Mouse (Mus musculus) hindbrain, embryonic 16.5 days (tissue): ENCODE data around the gene Adprh. TPM values are rescaled to one million over a fixed set of nuclear protein-coding genes. Genes with fewer than 3 reads are reported as not detected.
"Not testable (repeated sequence)": the region's sequence is repeated elsewhere in the genome, so short reads cannot be mapped to it uniquely, and the experiment has no call there.

Experiments used
- ATAC-seq: fragments of 200-750 bp; cut with Nextera tagmentation; 2 replicates; pipeline ENCODE4 v1.8.0; 2017; ENCODE audit warnings: moderate TSS enrichment, moderate library complexity
- H3K27ac ChIP-seq: fragments of 300-500 bp; sonication (generic); 2 replicates; pipeline ENCODE4 v1.5.1; 2014; ENCODE audit warnings: low read depth, mild to moderate bottlenecking, control low read depth, low read length, moderate library complexity
- H3K27me3 ChIP-seq: fragments of 300-500 bp; sonication (generic); replicated peaks from 2 replicates; pipeline ENCODE4 v1.6.1; 2014; ENCODE audit warnings: low read length; ENCODE audit not compliant: control insufficient read depth, insufficient read depth
- H3K36me3 ChIP-seq: fragments of 300-500 bp; sonication (generic); 2 replicates; pipeline ENCODE4 v1.6.1; 2014; ENCODE audit warnings: mild to moderate bottlenecking, low read length, moderate library complexity, mixed read lengths; ENCODE audit not compliant: control insufficient read depth, insufficient read depth
- H3K4me1 ChIP-seq: fragments of 300-500 bp; sonication (generic); 2 replicates; pipeline ENCODE4 v1.6.1; 2014; ENCODE audit warnings: low read depth, low read length; ENCODE audit not compliant: control insufficient read depth, insufficient read depth
- H3K4me2 ChIP-seq: fragments of 300-500 bp; sonication (generic); 2 replicates; pipeline ENCODE4 v1.6.1; 2014; ENCODE audit warnings: mild to moderate bottlenecking, low read length, control low read depth, moderate library complexity
- H3K4me3 ChIP-seq: fragments of 300-500 bp; sonication (generic); 2 replicates; pipeline ENCODE4 v1.5.1; 2014; ENCODE audit warnings: mild to moderate bottlenecking, low read length, control low read depth, moderate library complexity
- H3K9ac ChIP-seq: fragments of 300-500 bp; sonication (generic); 2 replicates; pipeline ENCODE4 v1.6.1; 2014; ENCODE audit warnings: low read depth, mild to moderate bottlenecking, control low read depth, low read length, moderate library complexity
- H3K9me3 ChIP-seq: fragments of 300-500 bp; sonication (generic); 2 replicates; pipeline ENCODE4 v1.6.1; 2014; ENCODE audit warnings: mild to moderate bottlenecking, low read length, moderate library complexity; ENCODE audit not compliant: control insufficient read depth
- WGBS: fragments of 180-500 bp; shearing (Covaris S2); extraction: QIAGEN DNeasy Blood & Tissue Kit; methylation state at CpG from one replicate; pipeline ENCODE4 v1.1.7; 2014; 5-methylcytosine and 5-hydroxymethylcytosine counted together
- polyA plus RNA-seq: library from polyadenylated mRNA; unstranded; fragments of >200 nt; fragmentation: Nextera tagmentation; extraction: Ambion mirVana; gene quantifications from 2 replicates; pipeline ENCODE4 v1.2.1, GENCODE M21; 2015

Adprh gene
- polyA plus RNA-seq, 1 experiment from 2014 or later = 159 TPM

- 88% methylated on average over 21 of the region's 21 CpGs for WGBS
Observed at GRCm38 (mm10) chr16:38447366-38447765, 5.1 kb downstream of the Adprh start.

GRCm38 (mm10) chr16:38446141-38446540 is 6.4 kb downstream of the Adprh start:
- not testable (repeated sequence) for H3K4me1 ChIP-seq, H3K4me3 ChIP-seq, H3K27ac ChIP-seq, H3K27me3 ChIP-seq, H3K9me3 ChIP-seq, ATAC-seq, H3K9ac ChIP-seq, H3K4me2 ChIP-seq
- 100% methylated on average over 2 of the region's 2 CpGs for WGBS
- H3K36me3 ChIP-seq = peaks cover 38% of the 10 kb centered on the region

More at GRCm38 (mm10) chr16:38447366-38447765, 5.1 kb downstream of the Adprh start:
- Histone ChIP-seq H3K4me2 (no peak overlapping the region), H3K9me3 (no peaks in the 10 kb centered on the region), H3K4me1 (peaks cover 9% of the 10 kb centered on the region), H3K27me3 (no peaks in the 10 kb centered on the region), H3K27ac (no peak overlapping the region), H3K9ac (no peak overlapping the region), H3K4me3 (no peak overlapping the region), H3K36me3 (peaks cover 38% of the 10 kb centered on the region)
- ATAC-seq = no peak

- ATAC-seq = no peak
- Histone ChIP-seq H3K27ac (no peak overlapping the region), H3K9ac (no peak overlapping the region), H3K4me3 (no peak overlapping the region), H3K9me3 (no peaks in the 10 kb centered on the region), H3K4me1 (no peaks in the 10 kb centered on the region), H3K36me3 (peaks cover 38% of the 10 kb centered on the region), H3K27me3 (no peaks in the 10 kb centered on the region), H3K4me2 (no peak overlapping the region)
- 97% methylated on average over 20 of the region's 20 CpGs for WGBS
Observed at GRCm38 (mm10) chr16:38445576-38445975, 6.9 kb downstream of the Adprh start.

GRCm38 (mm10) chr16:38445046-38445445 is 7.5 kb downstream of the Adprh start:
- WGBS = 88% methylated on average over 1 of the region's 1 CpGs
- no peak for ATAC-seq
- Histone ChIP-seq H3K4me1 (no peaks in the 10 kb centered on the region), H3K9me3 (no peaks in the 10 kb centered on the region), H3K4me2 (no peak overlapping the region), H3K27me3 (no peaks in the 10 kb centered on the region), H3K36me3 (peaks cover 34% of the 10 kb centered on the region), H3K27ac (no peak overlapping the region), H3K9ac (no peak overlapping the region), H3K4me3 (no peak overlapping the region)

GRCm38 (mm10) chr16:38443721-38444464 is 8.6 kb downstream of the Adprh start:
- no peak overlapping the region for H3K27ac ChIP-seq
- H3K4me1 ChIP-seq = no peaks in the 10 kb centered on the region
- no peaks in the 10 kb centered on the region for H3K9me3 ChIP-seq
- H3K36me3 ChIP-seq = peaks cover 28% of the 10 kb centered on the region
- H3K9ac ChIP-seq = no peak overlapping the region
- no peak overlapping the region for H3K4me2 ChIP-seq
- H3K27me3 ChIP-seq = no peaks in the 10 kb centered on the region
- H3K4me3 ChIP-seq = no peak overlapping the region
- ATAC-seq = no peak
- 96% methylated on average over 7 of the region's 7 CpGs for WGBS

- peaks cover 25% of the 10 kb centered on the region for H3K36me3 ChIP-seq
- no peak overlapping the region for H3K27ac ChIP-seq
- no peaks in the 10 kb centered on the region for H3K27me3 ChIP-seq
- no peaks in the 10 kb centered on the region for H3K9me3 ChIP-seq
- ATAC-seq = no peak
- 83% methylated on average over 8 of the region's 8 CpGs for WGBS
- H3K4me3 ChIP-seq = no peak overlapping the region
- H3K4me2 ChIP-seq = no peak overlapping the region
- no peak overlapping the region for H3K9ac ChIP-seq
- H3K4me1 ChIP-seq = no peaks in the 10 kb centered on the region
Observed at GRCm38 (mm10) chr16:38442216-38442615, 10.3 kb downstream of the Adprh start.

GRCm38 (mm10) chr16:38441611-38442010 is 10.9 kb downstream of the Adprh start:
- Histone ChIP-seq H3K9me3 (no peaks in the 10 kb centered on the region), H3K36me3 (peaks cover 20% of the 10 kb centered on the region), H3K4me3 (no peak overlapping the region), H3K27me3 (no peaks in the 10 kb centered on the region), H3K9ac (no peak overlapping the region), H3K4me1 (no peaks in the 10 kb centered on the region), H3K4me2 (no peak overlapping the region), H3K27ac (no peak overlapping the region)
- WGBS = 93% methylated on average over 5 of the region's 5 CpGs
- ATAC-seq = no peak

GRCm38 (mm10) chr16:38440403-38440802 is 12.1 kb downstream of the Adprh start:
- Histone ChIP-seq H3K4me3 (no peak overlapping the region), H3K36me3 (peaks cover 11% of the 10 kb centered on the region), H3K27ac (no peak overlapping the region), H3K4me2 (no peak overlapping the region), H3K4me1 (no peaks in the 10 kb centered on the region), H3K9ac (no peak overlapping the region), H3K27me3 (no peaks in the 10 kb centered on the region), H3K9me3 (no peaks in the 10 kb centered on the region)
- ATAC-seq = no peak
- WGBS = 81% methylated on average over 6 of the region's 6 CpGs

GRCm38 (mm10) chr16:38439190-38439589 is 13.3 kb downstream of the Adprh start:
- no peak overlapping the region for H3K4me3 ChIP-seq
- 87% methylated on average over 1 of the region's 1 CpGs for WGBS
- ATAC-seq = no peak
- no peaks in the 10 kb centered on the region for H3K9me3 ChIP-seq
- no peaks in the 10 kb centered on the region for H3K4me1 ChIP-seq
- H3K9ac ChIP-seq = no peak overlapping the region
- no peaks in the 10 kb centered on the region for H3K27me3 ChIP-seq
- H3K36me3 ChIP-seq = 0 out of 2 replicates have a peak, but pooled peaks cover under 1% of the 10 kb centered on the region
- no peak overlapping the region for H3K27ac ChIP-seq
- no peak overlapping the region for H3K4me2 ChIP-seq
